Mouse (Mus musculus) intestine, embryonic 16.5 days (tissue): ENCODE results near the gene Sertm1. TPM values are rescaled to one million over a fixed set of nuclear protein-coding genes. Genes with fewer than 3 reads are reported as not detected.

ENCODE experiments used
- ATAC-seq: fragments of 200-750 bp; cut with Nextera tagmentation; 2 replicates; pipeline ENCODE4 v1.8.0; 2017; ENCODE audit warnings: moderate TSS enrichment, moderate library complexity
- H3K27ac ChIP-seq: fragments of 300-500 bp; sonication (generic); 2 replicates; pipeline ENCODE4 v1.5.1; 2014; ENCODE audit warnings: mild to moderate bottlenecking, low read length
- H3K27me3 ChIP-seq: fragments of 300-500 bp; sonication (generic); replicated peaks from 2 replicates; pipeline ENCODE4 v1.6.1; 2014; ENCODE audit warnings: low read length, control low read depth, mixed read lengths; ENCODE audit not compliant: control insufficient read depth, insufficient read depth
- H3K36me3 ChIP-seq: fragments of 300-500 bp; sonication (generic); 2 replicates; pipeline ENCODE4 v1.6.1; 2014; ENCODE audit warnings: low read length, control low read depth; ENCODE audit not compliant: control insufficient read depth, insufficient read depth
- H3K4me1 ChIP-seq: fragments of 300-500 bp; sonication (generic); 2 replicates; pipeline ENCODE4 v1.6.1; 2014; ENCODE audit warnings: low read length, control low read depth, mixed read lengths; ENCODE audit not compliant: control insufficient read depth, insufficient read depth
- H3K4me2 ChIP-seq: fragments of 300-500 bp; sonication (generic); 2 replicates; pipeline ENCODE4 v1.6.1; 2014; ENCODE audit warnings: low read depth, low read length, control low read depth
- H3K4me3 ChIP-seq: fragments of 300-500 bp; sonication (generic); 2 replicates; pipeline ENCODE4 v1.5.1; 2014; ENCODE audit warnings: mild to moderate bottlenecking, low read length
- H3K9ac ChIP-seq: fragments of 300-500 bp; sonication (generic); 2 replicates; pipeline ENCODE4 v1.6.1; 2014; ENCODE audit warnings: low read depth, low read length
- H3K9me3 ChIP-seq: fragments of 300-500 bp; sonication (generic); 2 replicates; pipeline ENCODE4 v1.6.1; 2016; ENCODE audit warnings: low read length, control low read depth; ENCODE audit not compliant: control insufficient read depth
- WGBS: fragments of 180-500 bp; shearing (Covaris S2); extraction: QIAGEN DNeasy Blood & Tissue Kit; methylation state at CpG from one replicate; pipeline ENCODE4 v1.1.7; 2014; 5-methylcytosine and 5-hydroxymethylcytosine counted together
- polyA plus RNA-seq: library from polyadenylated mRNA; unstranded; fragments of >200 nt; fragmentation: Nextera tagmentation; extraction: Ambion mirVana; gene quantifications from 2 replicates; pipeline ENCODE4 v1.2.1, GENCODE M21; 2015

Gene Sertm1
- 0.39 and 0.48 TPM in 2 replicates for polyA plus RNA-seq

DNA sequence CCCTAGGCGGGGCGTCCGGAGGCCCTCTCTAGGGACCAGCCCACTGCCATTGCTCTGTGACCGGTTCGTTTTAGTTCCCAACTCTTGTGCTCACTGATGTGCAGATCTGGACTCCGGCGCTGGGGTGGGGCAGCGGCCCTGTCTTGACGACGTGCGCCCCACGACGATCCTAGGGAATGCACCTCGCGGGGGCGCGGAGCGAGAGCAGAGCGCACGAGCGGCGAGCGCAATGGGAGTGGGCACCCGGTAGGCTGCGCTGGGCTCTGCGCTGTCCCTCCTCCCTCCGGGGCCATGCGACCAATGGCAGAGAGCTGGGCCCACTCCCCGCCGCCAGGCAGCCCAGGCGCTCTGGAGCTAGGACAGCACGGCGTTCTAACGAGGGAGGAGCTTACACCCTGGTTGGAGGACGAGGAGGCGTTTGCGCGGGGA, at the start of gene Sertm1:
Gene Sertm1 (minus strand): TSS at position 245 of the 429 bp plus-strand sequence.
- Histone ChIP-seq H3K27me3 (peaks cover 22% of the 10 kb centered on the region), H3K4me3 (peak within 1 kb of the TSS; percentile 57), H3K4me2 (peak within 1 kb of the TSS; percentile 89), H3K4me1 (peaks cover 7% of the 10 kb centered on the region; the same call in 1 of the 2 replicates), H3K9me3 (no peaks in the 10 kb centered on the region), H3K36me3 (no peaks in the 10 kb centered on the region), H3K27ac (no peak within 1 kb of the TSS), H3K9ac (peak within 1 kb of the TSS; percentile 57)
- under 1% methylated on average over 38 of the region's 38 CpGs for WGBS
- ATAC-seq: peak; percentile 96

DNA sequence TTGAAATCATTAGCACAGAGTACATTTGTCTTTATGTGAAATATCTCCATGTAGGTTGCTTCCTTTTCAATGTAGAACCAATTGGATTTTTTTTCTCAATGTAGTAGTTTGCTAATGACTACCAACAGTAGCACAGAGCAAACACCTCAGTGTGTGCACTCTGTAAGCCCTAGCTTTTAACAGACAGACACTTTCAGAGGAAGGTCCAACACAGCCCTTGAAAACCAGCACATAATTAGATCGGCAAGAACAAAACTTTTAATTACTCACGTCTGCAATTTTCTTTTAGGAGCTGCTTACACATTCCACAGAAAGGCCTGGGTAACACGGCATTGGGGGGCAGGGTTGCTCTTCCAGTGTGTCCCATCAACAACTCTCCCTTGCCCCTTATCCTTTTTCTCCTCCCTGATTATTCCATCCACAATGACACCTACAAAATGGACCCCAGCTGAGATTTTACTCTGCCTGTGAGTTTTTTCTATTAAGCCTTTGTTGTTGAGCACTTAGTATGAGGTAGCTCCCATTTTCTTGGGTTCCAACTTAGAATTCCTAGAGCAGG, 49.3 kb upstream of the Sertm1 start:
- Histone ChIP-seq H3K27ac (no peak overlapping the region), H3K27me3 (no peaks in the 10 kb centered on the region), H3K9ac (no peak overlapping the region), H3K36me3 (no peaks in the 10 kb centered on the region), H3K4me1 (no peaks in the 10 kb centered on the region), H3K9me3 (no peaks in the 10 kb centered on the region), H3K4me3 (no peak overlapping the region), H3K4me2 (no peak overlapping the region)
- WGBS: 56% methylated on average over 3 of the region's 3 CpGs
- ATAC-seq: no peak

DNA sequence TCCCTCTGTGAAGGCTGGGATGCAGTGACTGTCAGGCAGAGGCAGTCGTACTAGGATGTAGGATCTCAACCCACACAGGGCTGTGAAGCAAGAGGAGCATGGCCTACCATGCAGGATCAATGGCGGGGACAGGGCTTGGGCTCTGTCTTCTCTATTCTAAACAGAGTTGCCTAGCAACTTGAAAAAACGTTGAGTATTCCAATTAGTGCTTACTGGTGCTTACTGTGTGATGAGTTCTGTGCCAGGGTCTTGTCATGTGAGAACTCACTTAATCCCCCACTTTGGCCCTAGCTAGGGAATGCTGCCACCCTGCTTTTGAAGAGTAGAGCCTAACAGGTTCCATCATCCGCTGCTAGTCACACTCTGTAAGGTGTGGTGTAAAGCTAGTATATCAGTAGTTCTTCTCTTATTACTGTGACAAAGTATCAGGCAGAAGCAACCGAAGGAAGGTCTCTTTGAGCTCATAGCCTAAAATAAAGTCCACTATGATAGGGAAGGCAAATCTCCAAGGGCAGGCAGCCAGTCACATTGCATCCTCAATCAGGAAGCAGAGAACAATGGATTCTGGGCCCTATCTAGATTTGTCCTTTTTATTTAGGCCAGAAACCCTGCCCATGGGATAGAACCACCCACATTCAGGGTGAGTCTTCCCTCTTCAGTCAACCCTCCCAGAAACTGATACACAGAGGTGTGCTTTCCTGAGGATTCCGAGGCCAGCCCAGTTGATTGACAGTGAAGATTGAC, 27.6 kb upstream of the Sertm1 start:
- Histone ChIP-seq H3K4me3 (no peak overlapping the region), H3K36me3 (no peaks in the 10 kb centered on the region), H3K27ac (no peak overlapping the region), H3K9me3 (no peaks in the 10 kb centered on the region), H3K4me2 (no peak overlapping the region), H3K9ac (no peak overlapping the region), H3K27me3 (no peaks in the 10 kb centered on the region), H3K4me1 (no peaks in the 10 kb centered on the region)
- no peak for ATAC-seq
- 65% methylated on average over 6 of the region's 6 CpGs for WGBS

DNA sequence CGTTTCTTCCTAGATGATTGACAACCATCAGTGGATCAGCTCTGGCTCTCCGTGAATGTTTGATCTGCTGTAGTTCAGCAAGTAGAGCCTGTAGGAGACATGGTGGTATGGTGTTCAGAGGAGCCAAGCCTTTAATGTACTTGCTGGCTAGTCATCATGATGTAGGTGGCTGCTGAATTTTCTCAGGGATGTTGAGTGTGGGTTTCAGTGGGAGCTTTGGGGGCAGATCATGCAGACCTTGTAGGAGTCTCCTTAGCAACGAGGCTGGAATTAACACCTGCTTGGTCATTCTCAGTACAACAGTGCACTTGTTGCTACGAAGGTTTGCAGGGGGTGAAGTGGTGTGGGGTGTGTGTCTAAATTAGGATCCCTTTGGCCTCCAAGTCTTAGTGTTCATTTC, 18.8 kb upstream of the Sertm1 start:
- Histone ChIP-seq H3K4me2 (no peak overlapping the region), H3K27me3 (no peaks in the 10 kb centered on the region), H3K36me3 (no peaks in the 10 kb centered on the region), H3K4me1 (no peaks in the 10 kb centered on the region), H3K27ac (no peak overlapping the region), H3K9me3 (no peaks in the 10 kb centered on the region), H3K4me3 (no peak overlapping the region), H3K9ac (no peak overlapping the region)
- no peak for ATAC-seq
- 82% methylated on average over 4 of the region's 4 CpGs for WGBS

DNA sequence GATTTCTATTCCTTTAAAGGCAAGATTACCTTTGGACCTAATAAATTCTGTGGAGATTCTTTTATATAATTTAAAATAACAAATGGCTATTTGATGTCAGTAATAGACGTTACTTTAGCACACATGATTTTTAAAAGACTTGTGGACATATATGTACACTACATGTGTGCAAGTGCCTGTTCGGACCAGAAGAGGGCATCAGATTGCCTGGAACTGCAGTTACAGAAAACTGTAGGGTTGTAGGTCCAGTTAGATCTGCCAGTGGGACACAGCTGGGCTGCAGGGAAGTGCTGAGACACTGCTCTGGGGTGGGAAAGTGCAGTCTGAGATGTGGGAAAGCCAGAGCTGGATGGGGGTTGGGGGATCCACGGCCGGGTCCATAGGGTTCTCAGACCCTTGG, 16.9 kb upstream of the Sertm1 start:
- H3K4me2 ChIP-seq: no peak overlapping the region
- H3K9ac ChIP-seq: no peak overlapping the region
- no peaks in the 10 kb centered on the region for H3K9me3 ChIP-seq
- H3K4me1 ChIP-seq: no peaks in the 10 kb centered on the region
- no peaks in the 10 kb centered on the region for H3K27me3 ChIP-seq
- 90% methylated on average over 4 of the region's 4 CpGs for WGBS
- no peaks in the 10 kb centered on the region for H3K36me3 ChIP-seq
- no peak overlapping the region for H3K27ac ChIP-seq
- no peak overlapping the region for H3K4me3 ChIP-seq
- ATAC-seq: no peak

DNA sequence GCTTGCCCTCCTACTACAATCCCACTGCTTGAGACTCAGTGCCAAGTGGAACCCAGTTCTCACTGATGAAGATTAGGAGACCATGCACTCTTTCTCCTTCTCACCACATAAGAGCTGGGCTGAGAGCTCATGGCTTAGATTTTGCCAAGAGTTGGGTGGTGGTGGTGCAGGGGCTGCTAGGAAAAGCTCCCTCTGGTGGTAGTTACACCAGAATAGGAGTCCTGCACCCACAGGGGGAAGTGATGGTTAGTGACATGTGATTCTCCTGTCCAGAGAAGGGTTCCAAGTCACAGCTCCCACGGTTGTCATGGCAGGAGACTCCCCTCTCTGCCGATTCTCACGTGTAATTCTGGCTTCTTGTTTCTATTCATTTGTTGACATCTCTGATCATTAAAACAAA, 4.7 kb upstream of the Sertm1 start:
- Histone ChIP-seq H3K27me3 (peaks cover 12% of the 10 kb centered on the region), H3K4me3 (no peak overlapping the region), H3K4me2 (no peak overlapping the region), H3K9me3 (no peaks in the 10 kb centered on the region), H3K4me1 (peaks cover 4% of the 10 kb centered on the region; the same call in 1 of the 2 replicates), H3K27ac (no peak overlapping the region), H3K9ac (no peak overlapping the region), H3K36me3 (no peaks in the 10 kb centered on the region)
- WGBS: 64% methylated on average over 3 of the region's 3 CpGs
- no peak for ATAC-seq

DNA sequence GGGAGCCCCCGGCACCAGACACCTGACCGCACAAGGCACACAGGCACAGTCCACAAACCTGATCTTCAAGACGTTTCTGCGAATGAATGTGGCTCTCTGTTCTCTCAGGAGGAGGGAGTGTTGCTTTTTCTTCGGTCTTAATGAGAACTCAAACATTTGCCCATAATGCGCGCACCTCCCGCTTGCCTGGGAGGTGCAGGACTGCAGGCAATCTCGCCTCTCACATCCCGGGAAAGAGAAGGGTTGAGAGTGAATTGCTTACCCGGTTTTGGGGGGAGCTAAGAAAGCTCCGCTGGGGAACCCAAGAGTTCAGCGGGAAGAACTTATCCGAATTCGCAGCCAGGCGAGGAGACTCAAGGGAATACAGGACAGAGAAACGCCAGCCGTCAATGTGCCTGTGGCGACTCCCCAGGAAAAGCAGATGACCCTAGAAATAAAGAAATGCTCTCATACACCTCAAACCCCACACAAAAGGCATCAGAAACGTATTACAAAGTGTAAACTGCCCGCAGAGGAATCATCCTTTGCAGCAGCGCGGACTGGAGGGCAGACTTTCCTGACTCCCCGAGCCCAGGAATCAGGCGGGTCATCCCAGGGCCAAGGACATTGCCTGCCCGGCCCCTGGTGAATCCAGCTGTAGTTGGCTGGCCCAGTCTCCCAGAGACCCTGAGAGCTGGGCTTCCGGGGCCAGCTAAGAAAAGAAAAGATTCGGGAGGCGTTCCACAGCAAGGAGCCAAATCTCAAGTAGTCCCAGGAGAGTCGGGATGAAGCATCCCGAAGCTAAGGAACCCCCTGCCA, 643 bp downstream of the Sertm1 start:
- Histone ChIP-seq H3K4me3 (peak overlapping the region; percentile 57), H3K4me1 (peaks cover 7% of the 10 kb centered on the region; the same call in 1 of the 2 replicates), H3K4me2 (peak overlapping the region; percentile 89), H3K36me3 (no peaks in the 10 kb centered on the region), H3K27me3 (peaks cover 22% of the 10 kb centered on the region), H3K27ac (no peak overlapping the region), H3K9ac (peak overlapping the region; percentile 57), H3K9me3 (no peaks in the 10 kb centered on the region)
- WGBS: 5% methylated on average over 31 of the region's 31 CpGs
- ATAC-seq: peak; percentile 38; the same call in 1 of the 2 replicates

DNA sequence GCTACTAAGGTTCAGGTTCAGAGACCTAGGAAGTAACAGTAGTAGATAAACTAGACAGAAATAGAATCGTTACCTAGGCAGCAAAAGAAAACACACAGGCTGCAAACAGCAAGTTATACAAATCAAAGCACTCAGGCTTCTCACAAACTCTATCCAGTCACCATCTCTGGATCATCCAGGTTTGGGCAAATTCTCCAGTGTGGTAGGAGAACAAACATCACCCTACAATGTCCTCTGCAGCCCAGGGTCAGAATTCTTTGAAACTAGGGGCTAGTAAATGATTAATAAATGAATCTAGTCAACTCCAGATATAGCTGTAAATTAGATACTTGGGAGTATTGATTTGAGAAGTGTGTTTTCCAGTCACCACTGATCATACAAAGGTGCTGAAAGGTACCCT, 6.8 kb downstream of the Sertm1 start:
- Histone ChIP-seq H3K27ac (no peak overlapping the region), H3K9ac (no peak overlapping the region), H3K27me3 (no peaks in the 10 kb centered on the region), H3K4me1 (no peaks in the 10 kb centered on the region), H3K4me3 (no peak overlapping the region), H3K9me3 (no peaks in the 10 kb centered on the region), H3K4me2 (no peak overlapping the region), H3K36me3 (no peaks in the 10 kb centered on the region)
- ATAC-seq: no peak
- WGBS: 50% methylated on average over 1 of the region's 1 CpGs

DNA sequence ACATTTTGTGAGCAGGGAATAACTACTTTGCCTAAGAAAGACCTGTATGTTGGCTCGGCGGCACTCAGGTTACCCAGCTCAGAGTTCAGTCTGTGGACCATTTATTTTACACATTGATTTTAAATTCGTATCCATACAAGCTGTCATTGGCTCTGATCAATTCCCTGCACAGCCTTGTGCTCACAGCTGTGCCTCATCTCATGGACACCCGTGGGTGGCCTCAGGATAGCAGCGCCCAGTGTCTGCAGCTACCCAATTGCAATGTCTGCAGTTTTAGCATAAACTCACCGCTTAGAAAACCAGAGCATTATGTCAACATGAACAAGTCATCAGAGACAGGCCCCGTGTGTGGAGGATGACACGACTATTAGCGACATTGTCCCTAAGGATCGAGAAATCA, 17.7 kb downstream of the Sertm1 start:
- Histone ChIP-seq H3K36me3 (no peaks in the 10 kb centered on the region), H3K4me3 (no peak overlapping the region), H3K4me1 (no peaks in the 10 kb centered on the region), H3K27me3 (no peaks in the 10 kb centered on the region), H3K27ac (no peak overlapping the region), H3K9ac (no peak overlapping the region), H3K9me3 (no peaks in the 10 kb centered on the region), H3K4me2 (no peak overlapping the region)
- no peak for ATAC-seq
- WGBS: 79% methylated on average over 10 of the region's 10 CpGs
